Mouse (Mus musculus) brain, adult 2 months (tissue): ENCODE results near the gene Znrd1.
A peak's percentile ranks its signal among the peaks of the same experiment; 100 is the strongest.

Experiments
- DNase-seq: peaks from one replicate; pipeline ENCODE4 v3.0.0; 2011; ENCODE audit warnings: low read depth, low spot score

The Znrd1 gene

GRCm38 (mm10) chr17:36971172-36971850 lies 13.0 kb upstream of the Znrd1 start:
- no peak for DNase-seq

GRCm38 (mm10) chr17:36970316-36970890 lies 12.0 kb upstream of the Znrd1 start:
- DNase-seq: no peak

DNA sequence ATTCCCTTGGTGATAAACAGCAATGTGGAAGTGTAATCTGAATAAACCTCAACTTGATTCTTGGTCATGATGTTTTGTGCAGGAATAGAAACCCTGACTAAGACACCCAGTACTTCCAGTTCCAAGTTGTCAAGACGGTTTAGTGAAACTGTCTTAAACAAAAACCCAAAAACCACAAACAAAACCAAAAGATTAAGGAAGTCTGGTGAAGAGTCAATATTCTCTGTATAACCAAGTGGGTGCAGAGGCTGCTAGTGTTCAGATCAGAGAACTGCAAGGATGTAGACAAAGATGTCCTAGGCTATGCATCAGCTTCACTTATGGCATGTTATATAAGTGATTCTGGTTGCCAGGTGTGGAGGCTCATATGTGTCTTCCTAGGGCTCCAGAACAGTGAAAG lies 8.5 kb upstream of the Znrd1 start:
- no peak for DNase-seq

- DNase-seq: no peak
Measured at GRCm38 (mm10) chr17:36961125-36961524, 2.8 kb upstream of the Znrd1 start.

- DNase-seq: peak; percentile 39
Measured at GRCm38 (mm10) chr17:36958884-36959283, 525 bp upstream of the Znrd1 start.

GRCm38 (mm10) chr17:36953062-36953461 lies 5.3 kb downstream of the Znrd1 start:
- no peak for DNase-seq

DNA sequence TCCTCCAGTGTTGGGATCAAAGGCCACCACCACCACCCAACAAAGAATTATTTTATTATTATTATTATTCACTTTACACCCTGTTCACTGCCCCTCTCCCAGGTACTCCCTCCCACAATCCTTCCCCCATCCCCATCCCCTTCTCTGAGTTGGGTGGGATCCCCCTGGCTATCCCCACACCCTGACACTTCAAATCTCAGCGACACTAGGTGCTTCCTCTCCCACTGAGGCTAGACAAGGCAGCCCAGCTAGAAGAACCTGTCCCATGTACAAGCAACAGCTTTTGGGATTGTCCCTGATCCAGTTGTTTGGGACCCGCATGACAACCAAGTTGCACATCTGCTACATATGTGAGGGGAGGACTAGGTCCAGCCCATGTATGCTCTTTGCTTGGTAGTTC lies 5.7 kb downstream of the Znrd1 start:
- no peak for DNase-seq

- DNase-seq: peak; percentile 100
Measured at GRCm38 (mm10) chr17:36950981-36951947, 7.1 kb downstream of the Znrd1 start, which contains the start of gene Ppp1r11. Gene Ppp1r11 (minus strand): TSS chr17:36951741.

- no peak for DNase-seq
Measured at GRCm38 (mm10) chr17:36949265-36949664, 9.1 kb downstream of the Znrd1 start.

DNA sequence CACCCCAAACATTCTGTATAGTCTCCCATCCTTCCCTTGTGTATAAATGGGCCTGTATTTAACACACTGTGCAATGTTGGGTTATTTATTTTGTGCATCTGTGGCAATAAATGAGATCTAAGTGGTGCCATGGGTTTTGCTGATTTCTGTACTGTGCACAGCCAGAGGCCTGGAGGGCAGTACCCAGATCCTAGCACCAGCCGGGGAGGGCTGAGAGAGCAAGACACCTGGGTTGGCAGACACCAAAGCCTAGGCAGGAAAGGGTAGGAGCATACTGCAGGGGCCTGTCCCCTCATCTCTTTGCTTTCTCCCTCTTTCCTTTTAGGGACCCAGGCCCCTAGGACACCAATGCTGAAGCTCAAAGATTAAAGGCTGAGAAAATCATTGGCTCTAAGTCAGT lies 10.1 kb downstream of the Znrd1 start:
- no peak for DNase-seq

GRCm38 (mm10) chr17:36947051-36947819 lies 11.1 kb downstream of the Znrd1 start:
- peak; percentile 76 for DNase-seq

- peak; percentile 66 for DNase-seq
Measured at GRCm38 (mm10) chr17:36944121-36944775, 14.1 kb downstream of the Znrd1 start.

- no peak for DNase-seq
Measured at GRCm38 (mm10) chr17:36943691-36944090, 14.7 kb downstream of the Znrd1 start.

DNA sequence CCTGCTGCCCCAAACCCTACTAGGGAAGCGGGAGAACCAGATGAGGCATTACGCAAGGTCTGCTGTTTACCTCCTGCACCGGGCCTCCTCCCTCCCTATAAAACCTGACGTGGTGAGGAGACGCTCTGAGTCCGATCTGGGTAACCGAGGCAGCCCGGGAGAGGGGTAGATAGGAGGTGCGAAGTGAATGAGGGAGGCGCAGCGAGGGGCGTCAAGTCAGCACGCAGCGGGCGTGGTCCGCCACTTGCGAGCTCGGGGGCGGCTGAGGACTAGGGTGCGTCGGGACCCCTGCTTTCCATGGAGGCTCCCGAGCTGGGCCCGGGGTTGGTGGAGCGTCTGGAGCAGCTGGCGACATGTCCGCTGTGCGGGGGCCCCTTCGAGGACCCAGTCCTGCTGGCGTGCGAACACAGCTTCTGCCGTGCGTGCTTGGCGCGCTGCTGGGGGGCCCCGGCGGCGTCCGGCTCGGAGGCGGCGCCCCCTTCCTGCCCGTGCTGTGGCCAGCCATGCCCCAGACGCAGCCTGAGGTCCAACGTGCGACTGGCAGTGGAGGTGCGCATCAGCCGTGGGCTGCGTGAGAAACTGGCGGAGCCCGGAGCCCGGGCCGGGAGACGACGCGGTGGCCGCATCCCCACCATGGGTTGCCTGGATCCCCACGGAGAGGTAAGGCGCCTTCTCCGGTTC lies 15.4 kb downstream of the Znrd1 start, which contains the start of gene Rnf39:
Rnf39 (plus strand) TSS at position 128 of the 681 bp plus-strand sequence.
- peak; percentile 55 for DNase-seq

DNA sequence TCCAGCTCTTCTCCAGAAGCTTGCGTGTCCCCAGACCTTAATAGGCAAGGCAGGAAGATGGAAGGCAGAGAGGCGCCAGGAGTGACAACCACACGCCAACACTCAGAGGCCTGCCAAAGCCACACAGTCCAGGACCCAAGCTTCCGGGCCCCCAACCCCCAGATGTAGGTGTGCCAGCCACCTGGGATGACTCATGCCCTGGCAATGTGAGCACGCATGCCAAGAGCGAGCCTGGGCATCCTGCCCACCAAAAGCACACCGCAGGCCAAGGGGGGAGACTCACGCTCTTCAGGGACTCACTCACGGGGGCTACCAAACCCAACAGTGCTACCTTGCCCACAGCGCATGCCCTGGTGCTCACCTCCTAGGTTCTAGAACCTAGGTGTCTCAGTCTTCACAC lies 16.0 kb downstream of the Znrd1 start:
- peak; percentile 93 for DNase-seq

DNA sequence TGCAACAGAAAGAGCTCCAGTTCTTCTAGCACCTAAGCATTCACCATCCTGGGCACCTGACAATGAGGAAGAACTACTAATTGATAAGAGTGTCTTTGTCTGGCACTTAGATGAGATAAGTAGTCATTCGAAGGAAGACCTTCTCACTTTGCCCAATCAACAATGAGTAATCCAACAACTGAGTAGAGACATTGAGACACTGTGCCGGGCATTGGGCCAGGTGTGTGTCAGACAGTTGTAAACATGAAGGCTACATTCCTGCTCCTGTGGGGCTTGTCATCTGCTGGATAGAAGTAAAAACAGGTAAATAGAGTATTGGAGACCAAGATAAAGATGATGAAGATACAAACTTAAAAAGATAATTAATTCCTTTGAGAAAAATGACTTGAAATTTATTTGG lies 20.3 kb downstream of the Znrd1 start:
- no peak for DNase-seq

GRCm38 (mm10) chr17:36931806-36932205 lies 26.6 kb downstream of the Znrd1 start:
- no peak for DNase-seq

GRCm38 (mm10) chr17:36931130-36931529 lies 27.2 kb downstream of the Znrd1 start:
- peak; percentile 54 for DNase-seq

GRCm38 (mm10) chr17:36930233-36930632 lies 28.1 kb downstream of the Znrd1 start:
- DNase-seq: peak; percentile 31

- peak; percentile 60 for DNase-seq
Measured at GRCm38 (mm10) chr17:36929236-36929932, 29.0 kb downstream of the Znrd1 start.
